Mouse (Mus musculus) intestine, embryonic 14.5 days (tissue): ENCODE measurements around the gene Gm10645. TPM values are rescaled to one million over a fixed set of nuclear protein-coding genes. Genes with fewer than 3 reads are reported as not detected.

Experiments used
- ATAC-seq: fragments of 200-750 bp; cut with Nextera tagmentation; replicated peaks from 2 replicates; pipeline ENCODE4 v1.8.0; 2017; ENCODE audit warnings: low read depth, moderate number of reproducible peaks, moderate TSS enrichment, moderate library complexity; ENCODE audit not compliant: low FRiP score, low TSS enrichment
- DNase-seq: peaks from one replicate; pipeline ENCODE4 v3.0.0-alpha.2; 2018; ENCODE audit warnings: low spot score
- H3K27ac ChIP-seq: fragments of 300-500 bp; sonication (generic); 2 replicates; pipeline ENCODE4 v1.5.1; 2014; ENCODE audit warnings: low read depth, mild to moderate bottlenecking, control low read depth
- H3K27me3 ChIP-seq: fragments of 300-500 bp; sonication (generic); replicated peaks from 2 replicates; pipeline ENCODE4 v1.6.1; 2014; ENCODE audit warnings: low read length, control low read depth; ENCODE audit not compliant: control insufficient read depth, insufficient read depth
- H3K36me3 ChIP-seq: fragments of 300-500 bp; sonication (generic); 2 replicates; pipeline ENCODE4 v1.6.1; 2014; ENCODE audit warnings: low read length, control low read depth; ENCODE audit not compliant: control insufficient read depth, insufficient read depth
- H3K4me1 ChIP-seq: fragments of 300-500 bp; sonication (generic); replicated peaks from 2 replicates; pipeline ENCODE4 v1.6.1; 2014; ENCODE audit warnings: low read length, control low read depth, mixed read lengths; ENCODE audit not compliant: control insufficient read depth, insufficient read depth
- H3K4me2 ChIP-seq: fragments of 300-500 bp; sonication (generic); 2 replicates; pipeline ENCODE4 v1.6.1; 2014; ENCODE audit warnings: low read length
- H3K4me3 ChIP-seq: fragments of 300-500 bp; sonication (generic); 2 replicates; pipeline ENCODE4 v1.5.1; 2014; ENCODE audit warnings: low read depth, low read length, control low read depth, mixed read lengths
- H3K9ac ChIP-seq: fragments of 300-500 bp; sonication (generic); 2 replicates; pipeline ENCODE4 v1.6.1; 2014; ENCODE audit warnings: mild to moderate bottlenecking, low read length
- H3K9me3 ChIP-seq: fragments of 300-500 bp; sonication (generic); 2 replicates; pipeline ENCODE4 v1.6.1; 2016; ENCODE audit warnings: low read length, control low read depth; ENCODE audit not compliant: control insufficient read depth
- WGBS: fragments of 180-500 bp; shearing (Covaris S2); extraction: QIAGEN DNeasy Blood & Tissue Kit; methylation state at CpG from one replicate; pipeline ENCODE4 v1.1.7; 2014; 5-methylcytosine and 5-hydroxymethylcytosine counted together
- polyA plus RNA-seq: library from polyadenylated mRNA; unstranded; fragments of >200 nt; fragmentation: Nextera tagmentation; extraction: Ambion mirVana; gene quantifications from 2 replicates; pipeline ENCODE4 v1.2.1, GENCODE M21; 2014

The Gm10645 gene
- polyA plus RNA-seq, result 2.1 and 2.3 TPM in 2 replicates

DNA sequence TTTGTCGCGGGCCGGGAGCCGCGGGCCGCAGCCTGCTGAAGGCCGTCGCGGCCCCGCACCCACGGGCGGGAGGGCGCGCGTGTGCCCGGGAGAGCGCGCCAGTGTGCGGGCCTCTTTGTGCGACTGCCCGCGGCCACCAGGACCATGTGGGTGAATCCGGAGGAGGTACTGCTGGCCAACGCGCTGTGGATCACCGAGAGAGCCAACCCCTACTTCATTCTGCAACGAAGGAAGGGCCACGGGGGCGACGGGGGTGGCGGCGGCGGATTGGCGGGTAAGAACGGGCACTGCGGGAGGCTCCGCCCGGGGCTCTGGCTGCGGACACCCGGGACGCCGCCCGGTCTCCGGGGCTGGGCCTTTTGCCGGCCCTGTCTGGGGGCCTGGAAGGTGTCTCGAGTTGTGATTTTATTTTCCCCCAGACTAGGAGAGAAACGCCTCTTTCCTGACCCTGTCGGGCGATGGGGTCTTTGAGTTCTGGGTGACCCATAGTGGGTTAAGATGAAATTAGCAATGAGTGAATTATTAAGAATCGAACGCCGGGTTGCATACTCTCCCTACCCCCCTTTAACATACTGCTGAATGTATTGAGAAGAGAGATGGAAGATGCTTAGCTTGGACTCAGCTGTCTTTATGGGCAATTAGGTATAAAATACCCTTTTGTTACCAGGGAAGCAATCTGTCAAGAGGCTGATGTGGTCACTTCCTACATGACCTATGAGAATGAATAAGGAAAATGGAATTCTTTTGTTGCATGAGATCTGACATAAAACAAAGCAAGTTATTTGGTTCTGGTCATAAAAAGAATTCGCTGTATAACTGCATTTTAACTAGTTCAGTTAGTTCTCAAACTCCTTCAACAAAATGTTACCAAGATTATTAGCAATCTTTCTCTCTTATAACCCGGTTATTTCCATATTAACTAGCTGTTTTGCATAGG is at the start of gene Gm10645:
TSS of gene Gm10645 (minus strand) at position 240 of the 937 bp plus-strand sequence.
- Histone ChIP-seq H3K27me3 (no peaks in the 10 kb centered on the region), H3K4me1 (no peaks in the 10 kb centered on the region), H3K4me3 (peak within 1 kb of the TSS; percentile 51), H3K27ac (peak within 1 kb of the TSS; percentile 69), H3K4me2 (peak within 1 kb of the TSS; percentile 63), H3K36me3 (no peaks in the 10 kb centered on the region), H3K9me3 (no peaks in the 10 kb centered on the region), H3K9ac (peak within 1 kb of the TSS; percentile 72)
- 3% methylated on average over 47 of the region's 54 CpGs for WGBS
- ATAC-seq (peak; percentile 66), DNase-seq (peak; percentile 82)

GRCm38 (mm10) chr8:83215065-83215464 is 49.1 kb upstream of the Gm10645 start:
- no peak overlapping the region for H3K27ac ChIP-seq
- no peak overlapping the region for H3K4me2 ChIP-seq
- DNase-seq (no peak), ATAC-seq (no peak)
- no peak overlapping the region for H3K4me3 ChIP-seq
- no peak overlapping the region for H3K9ac ChIP-seq
- H3K36me3 ChIP-seq, result no peaks in the 10 kb centered on the region
- H3K4me1 ChIP-seq, result no peaks in the 10 kb centered on the region
- no peaks in the 10 kb centered on the region for H3K27me3 ChIP-seq
- 44% methylated on average over 5 of the region's 5 CpGs for WGBS
- no peaks in the 10 kb centered on the region for H3K9me3 ChIP-seq

GRCm38 (mm10) chr8:83210676-83211075 is 44.7 kb upstream of the Gm10645 start:
- Histone ChIP-seq H3K4me1 (no peaks in the 10 kb centered on the region), H3K36me3 (no peaks in the 10 kb centered on the region), H3K9me3 (no peaks in the 10 kb centered on the region), H3K4me2 (no peak overlapping the region), H3K27me3 (no peaks in the 10 kb centered on the region), H3K27ac (no peak overlapping the region), H3K4me3 (no peak overlapping the region), H3K9ac (no peak overlapping the region)
- ATAC-seq (no peak), DNase-seq (no peak)
- 85% methylated on average over 7 of the region's 7 CpGs for WGBS

- H3K27ac ChIP-seq, result no peak overlapping the region
- WGBS, result 70% methylated on average over 4 of the region's 4 CpGs
- ATAC-seq (no peak), DNase-seq (no peak)
- no peaks in the 10 kb centered on the region for H3K36me3 ChIP-seq
- no peak overlapping the region for H3K4me3 ChIP-seq
- no peaks in the 10 kb centered on the region for H3K9me3 ChIP-seq
- H3K4me2 ChIP-seq, result no peak overlapping the region
- no peaks in the 10 kb centered on the region for H3K4me1 ChIP-seq
- H3K27me3 ChIP-seq, result no peaks in the 10 kb centered on the region
- H3K9ac ChIP-seq, result no peak overlapping the region
Observed at GRCm38 (mm10) chr8:83209581-83209980, 43.6 kb upstream of the Gm10645 start.

GRCm38 (mm10) chr8:83205907-83206306 is 39.9 kb upstream of the Gm10645 start:
- Histone ChIP-seq H3K4me1 (no peaks in the 10 kb centered on the region), H3K9ac (no peak overlapping the region), H3K36me3 (no peaks in the 10 kb centered on the region), H3K27me3 (no peaks in the 10 kb centered on the region), H3K9me3 (no peaks in the 10 kb centered on the region), H3K27ac (no peak overlapping the region), H3K4me3 (no peak overlapping the region), H3K4me2 (no peak overlapping the region)
- 59% methylated on average over 7 of the region's 7 CpGs for WGBS
- ATAC-seq (no peak), DNase-seq (no peak)

- no peaks in the 10 kb centered on the region for H3K36me3 ChIP-seq
- H3K4me2 ChIP-seq, result no peak overlapping the region
- H3K9ac ChIP-seq, result no peak overlapping the region
- DNase-seq (no peak), ATAC-seq (no peak)
- H3K27ac ChIP-seq, result no peak overlapping the region
- H3K9me3 ChIP-seq, result no peaks in the 10 kb centered on the region
- H3K27me3 ChIP-seq, result no peaks in the 10 kb centered on the region
- no peak overlapping the region for H3K4me3 ChIP-seq
- H3K4me1 ChIP-seq, result peaks cover 10% of the 10 kb centered on the region
- 88% methylated on average over 11 of the region's 11 CpGs for WGBS
Observed at GRCm38 (mm10) chr8:83202946-83203345, 37.0 kb upstream of the Gm10645 start.

GRCm38 (mm10) chr8:83200191-83201177 is 34.5 kb upstream of the Gm10645 start:
- ATAC-seq, result no peak
- peak; percentile 65 for DNase-seq
- WGBS, result 58% methylated on average over 16 of the region's 16 CpGs
- Histone ChIP-seq H3K9me3 (no peaks in the 10 kb centered on the region), H3K4me3 (no peak overlapping the region), H3K4me2 (no peak overlapping the region), H3K27me3 (no peaks in the 10 kb centered on the region), H3K9ac (no peak overlapping the region), H3K36me3 (no peaks in the 10 kb centered on the region), H3K27ac (peak overlapping the region; percentile 67), H3K4me1 (peaks cover 10% of the 10 kb centered on the region)

DNA sequence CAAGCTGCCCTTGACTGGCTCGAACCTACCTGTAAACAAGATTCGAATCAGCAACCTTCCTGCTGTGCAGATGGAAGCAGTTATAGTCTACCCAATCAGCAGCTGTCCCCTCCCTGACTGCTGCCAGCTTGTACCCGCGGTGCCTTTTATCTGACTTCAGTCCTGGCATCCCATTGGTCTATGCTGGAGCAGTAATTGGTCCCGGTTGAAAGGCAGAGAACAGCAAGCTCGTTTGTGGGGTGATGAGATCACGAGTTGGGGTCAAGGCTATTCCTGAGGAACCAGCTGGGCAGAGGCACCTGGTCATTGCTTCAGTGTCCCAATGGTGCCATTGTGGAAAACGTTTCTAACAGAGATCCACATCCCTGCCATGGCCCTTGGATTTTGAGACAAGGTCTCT is 33.7 kb upstream of the Gm10645 start:
- WGBS, result 73% methylated on average over 8 of the region's 8 CpGs
- Histone ChIP-seq H3K9me3 (no peaks in the 10 kb centered on the region), H3K27ac (peak overlapping the region; percentile 67), H3K4me3 (no peak overlapping the region), H3K4me1 (peaks cover 10% of the 10 kb centered on the region), H3K36me3 (no peaks in the 10 kb centered on the region), H3K9ac (no peak overlapping the region), H3K27me3 (no peaks in the 10 kb centered on the region), H3K4me2 (no peak overlapping the region)
- 0 out of 2 replicates have a peak, but pooled peaks have one; percentile 30 for ATAC-seq
- DNase-seq, result no peak
